Mouse (Mus musculus) heart, embryonic 10.5 days (tissue): ENCODE data around the gene Tti1. TPM values are rescaled to one million over a fixed set of nuclear protein-coding genes. Genes with fewer than 3 reads are reported as not detected.
A peak's percentile ranks its signal among the peaks of the same experiment; 100 is the strongest.

ENCODE experiments used
- DNase-seq: peaks from one replicate; pipeline ENCODE4 v3.0.0-alpha.2; 2017; ENCODE audit warnings: low spot score
- H3K27ac ChIP-seq: fragments of 300-500 bp; sonication (generic); 2 replicates; pipeline ENCODE4 v1.5.1; 2016; ENCODE audit warnings: mild to moderate bottlenecking
- H3K27me3 ChIP-seq: fragments of 300-500 bp; sonication (generic); 2 replicates; pipeline ENCODE4 v1.6.1; 2016; ENCODE audit warnings: mild to moderate bottlenecking; ENCODE audit not compliant: poor library complexity, insufficient read depth, severe bottlenecking
- H3K36me3 ChIP-seq: fragments of 300-500 bp; sonication (generic); 2 replicates; pipeline ENCODE4 v1.6.1; 2016; ENCODE audit warnings: mild to moderate bottlenecking, moderate library complexity
- H3K4me1 ChIP-seq: fragments of 300-500 bp; sonication (generic); 2 replicates; pipeline ENCODE4 v1.6.1; 2016; ENCODE audit warnings: mild to moderate bottlenecking
- H3K4me3 ChIP-seq: fragments of 300-500 bp; sonication (generic); 2 replicates; pipeline ENCODE4 v1.5.1; 2016; ENCODE audit warnings: mild to moderate bottlenecking, moderate library complexity
- H3K9me3 ChIP-seq: fragments of 300-500 bp; sonication (generic); 2 replicates; pipeline ENCODE4 v1.6.1; 2016; ENCODE audit warnings: mild to moderate bottlenecking, moderate library complexity
- WGBS: fragments of 180-500 bp; shearing (Covaris S2); methylation state at CpG from one replicate; pipeline ENCODE4 v1.1.7; 2016; 5-methylcytosine and 5-hydroxymethylcytosine counted together
- polyA plus RNA-seq: library from polyadenylated mRNA; unstranded; fragments of >200 nt; fragmentation: Nextera tagmentation; extraction: Ambion mirVana; gene quantifications from 2 replicates; pipeline ENCODE4 v1.2.1, GENCODE M21; 2016

Tti1 gene
- 30.5 and 35.1 TPM in 2 replicates for polyA plus RNA-seq

DNA sequence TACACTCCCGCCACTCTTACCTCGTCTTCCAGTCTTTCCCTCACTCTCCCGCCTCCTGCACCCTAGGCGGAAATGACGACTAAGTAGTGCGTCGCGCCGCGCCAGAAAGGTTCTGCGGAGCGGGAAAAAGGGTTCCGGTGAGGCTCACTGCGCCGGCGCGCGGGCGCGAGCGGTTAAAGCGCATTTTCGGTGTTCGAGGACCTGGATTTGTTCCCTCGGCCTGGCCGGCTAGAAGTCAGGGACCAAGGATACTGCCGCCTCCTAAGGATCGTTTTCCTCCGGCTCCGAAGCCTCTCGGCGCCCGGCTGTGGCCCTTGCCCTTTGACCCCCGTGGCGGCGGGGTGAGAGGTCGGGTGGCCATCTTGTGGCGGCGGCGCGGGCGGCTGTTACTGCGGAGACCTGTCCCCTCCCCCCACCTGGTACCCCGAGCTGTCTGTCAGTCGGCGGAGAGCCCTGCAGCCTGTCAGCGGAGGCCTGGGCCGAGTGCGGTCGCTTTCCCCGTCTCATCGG lies at the start of gene Tti1, which contains the start of gene Rprd1b:
Gene Tti1, minus strand, starts transcription at position 80 of the 510 bp plus-strand sequence.
Gene Rprd1b, plus strand, starts transcription at position 144 of the 510 bp plus-strand sequence.
- Histone ChIP-seq H3K4me1 (peaks cover 31% of the 10 kb centered on the region), H3K27ac (peak within 1 kb of the TSS; percentile 97), H3K9me3 (no peaks in the 10 kb centered on the region), H3K27me3 (no peaks in the 10 kb centered on the region), H3K4me3 (peak within 1 kb of the TSS; percentile 95), H3K36me3 (no peaks in the 10 kb centered on the region)
- peak; percentile 97 for DNase-seq
- WGBS: under 1% methylated on average over 52 of the region's 52 CpGs

DNA sequence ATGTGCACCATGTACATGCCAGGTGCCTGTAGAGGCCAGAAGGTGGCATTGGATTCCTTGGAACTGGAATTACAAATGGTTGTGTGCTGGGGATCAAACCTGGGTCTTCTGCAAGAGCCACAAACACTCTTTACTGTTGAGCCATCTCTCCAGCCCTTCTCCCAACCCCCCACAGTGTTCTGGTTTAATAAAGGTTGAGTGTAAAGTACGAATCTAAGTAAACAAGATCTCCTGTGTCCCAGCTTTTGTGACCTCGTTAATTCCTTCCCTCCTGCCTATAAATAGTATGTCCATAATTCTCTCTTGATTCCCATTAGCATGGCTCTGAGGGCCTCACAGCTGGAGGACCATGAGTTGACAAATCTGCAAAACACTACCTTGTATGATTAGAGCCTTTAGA lies 49.7 kb upstream of the Tti1 start:
- no peak for DNase-seq
- no peaks in the 10 kb centered on the region for H3K27me3 ChIP-seq
- H3K4me3 ChIP-seq: no peak overlapping the region
- H3K9me3 ChIP-seq: no peaks in the 10 kb centered on the region
- H3K36me3 ChIP-seq: peaks cover 53% of the 10 kb centered on the region
- 88% methylated on average over 2 of the region's 2 CpGs for WGBS
- no peak overlapping the region for H3K27ac ChIP-seq
- peaks cover 9% of the 10 kb centered on the region for H3K4me1 ChIP-seq

DNA sequence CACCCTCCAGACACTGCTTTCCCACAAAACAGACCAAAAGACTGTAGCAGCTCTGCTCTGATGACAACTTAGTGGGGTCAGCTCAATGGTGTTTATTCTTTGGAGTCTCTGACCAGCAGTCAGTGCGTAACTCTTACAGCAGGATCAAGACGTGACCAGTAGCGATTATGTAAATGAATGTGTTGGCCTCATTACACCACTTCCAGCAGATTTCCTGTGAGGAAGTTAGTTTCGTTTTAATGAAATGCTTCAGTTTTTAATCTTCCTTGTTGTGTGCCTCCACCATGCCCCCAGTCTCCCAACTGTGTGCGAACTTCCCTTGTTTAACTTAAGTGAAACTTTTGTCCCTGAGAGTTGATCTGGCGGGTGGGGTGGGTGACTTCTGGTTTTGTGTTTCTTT lies 48.5 kb upstream of the Tti1 start:
- Histone ChIP-seq H3K36me3 (peaks cover 66% of the 10 kb centered on the region), H3K27me3 (no peaks in the 10 kb centered on the region)
- WGBS: 97% methylated on average over 6 of the region's 6 CpGs

DNA sequence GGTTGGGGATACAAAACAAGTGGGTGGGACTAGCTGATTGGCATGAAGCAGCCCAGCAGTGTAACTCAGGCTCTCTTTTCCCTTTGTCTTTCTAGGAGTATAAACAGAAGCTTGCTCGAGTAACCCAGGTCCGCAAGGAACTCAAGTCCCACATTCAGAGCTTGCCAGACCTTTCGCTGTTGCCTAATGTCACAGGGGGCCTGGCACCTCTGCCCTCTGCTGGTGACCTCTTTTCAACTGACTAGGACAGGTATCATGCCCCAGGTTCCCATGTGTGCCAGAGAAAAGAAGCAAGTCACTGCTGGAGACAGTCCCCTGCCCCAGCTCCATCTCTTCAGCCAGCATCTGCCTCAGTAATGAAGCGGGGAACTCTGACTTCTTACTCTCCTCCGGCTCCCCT lies 46.6 kb upstream of the Tti1 start:
- H3K36me3 ChIP-seq: peaks cover 79% of the 10 kb centered on the region
- H3K27me3 ChIP-seq: no peaks in the 10 kb centered on the region
- H3K4me3 ChIP-seq: no peak overlapping the region
- H3K27ac ChIP-seq: no peak overlapping the region
- WGBS: 90% methylated on average over 5 of the region's 5 CpGs
- H3K9me3 ChIP-seq: no peaks in the 10 kb centered on the region
- H3K4me1 ChIP-seq: peaks cover 28% of the 10 kb centered on the region
- no peak for DNase-seq

More for the DNA sequence above, 48.5 kb upstream of the Tti1 start:
- H3K4me3 ChIP-seq: no peak overlapping the region
- H3K9me3 ChIP-seq: no peaks in the 10 kb centered on the region
- H3K4me1 ChIP-seq: peaks cover 16% of the 10 kb centered on the region
- H3K27ac ChIP-seq: no peak overlapping the region
- DNase-seq: no peak

DNA sequence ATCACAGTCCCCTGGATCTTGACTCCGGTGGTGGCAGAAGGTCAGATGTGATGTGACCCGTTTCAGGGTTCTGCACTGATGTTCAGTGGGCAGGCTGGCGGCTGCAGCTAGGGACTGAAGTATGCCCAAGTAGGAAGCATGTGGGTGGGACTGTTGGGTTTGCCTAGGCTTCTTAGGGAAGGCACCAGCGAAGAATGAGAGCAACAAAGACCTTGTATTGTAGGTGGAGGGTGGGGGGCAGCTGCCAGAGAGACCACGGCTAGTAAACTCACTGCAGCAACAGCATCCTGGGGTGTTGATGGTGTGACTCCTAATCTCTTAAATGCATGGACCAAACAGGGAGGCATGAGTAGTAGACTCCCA lies 43.4 kb upstream of the Tti1 start:
- no peak overlapping the region for H3K4me3 ChIP-seq
- peaks cover 36% of the 10 kb centered on the region for H3K4me1 ChIP-seq
- H3K9me3 ChIP-seq: no peaks in the 10 kb centered on the region
- H3K27me3 ChIP-seq: no peaks in the 10 kb centered on the region
- DNase-seq: no peak
- 77% methylated on average over 5 of the region's 5 CpGs for WGBS
- H3K36me3 ChIP-seq: peaks cover 77% of the 10 kb centered on the region
- H3K27ac ChIP-seq: peak overlapping the region; percentile 88

DNA sequence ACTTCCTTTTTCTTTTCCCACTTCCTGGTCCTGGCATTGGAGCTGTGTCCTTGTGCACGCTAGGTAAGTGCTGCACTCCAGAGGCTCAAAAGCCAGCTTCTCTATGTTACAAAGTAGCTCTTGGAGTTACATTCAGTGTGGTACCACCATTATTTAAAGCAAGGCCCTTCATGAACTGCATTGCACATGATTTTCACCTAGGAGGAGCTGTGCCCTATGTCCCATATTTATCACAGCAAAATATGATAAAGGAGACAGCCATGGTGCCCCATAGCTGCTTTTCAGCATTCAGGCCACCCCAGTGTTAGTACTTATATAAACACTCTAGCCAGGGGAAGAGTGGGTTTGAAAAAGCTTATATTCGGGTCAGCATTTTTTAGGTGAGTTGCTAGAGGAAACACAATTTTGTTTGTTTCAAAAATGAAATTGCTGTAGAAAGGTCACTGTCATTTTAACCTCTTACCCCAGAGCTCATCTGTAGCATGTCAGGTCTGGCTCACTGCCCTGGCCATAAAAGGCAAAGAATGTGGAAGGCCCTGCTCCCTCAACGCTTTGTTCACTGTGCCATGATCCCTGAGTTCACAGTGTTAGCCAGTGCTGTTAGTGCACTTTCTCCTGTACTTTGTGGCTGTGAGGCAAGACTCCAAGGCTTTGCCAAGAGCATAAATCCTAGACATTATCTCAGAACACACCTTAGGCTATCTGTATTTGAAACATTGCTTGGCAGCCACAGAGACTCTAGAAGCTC lies 42.8 kb upstream of the Tti1 start:
- no peaks in the 10 kb centered on the region for H3K27me3 ChIP-seq
- H3K36me3 ChIP-seq: peaks cover 71% of the 10 kb centered on the region
- H3K4me1 ChIP-seq: peaks cover 41% of the 10 kb centered on the region
- peak overlapping the region; percentile 88 for H3K27ac ChIP-seq
- no peak for DNase-seq
- WGBS: 60% methylated on average over 3 of the region's 3 CpGs
- no peaks in the 10 kb centered on the region for H3K9me3 ChIP-seq
- H3K4me3 ChIP-seq: no peak overlapping the region

DNA sequence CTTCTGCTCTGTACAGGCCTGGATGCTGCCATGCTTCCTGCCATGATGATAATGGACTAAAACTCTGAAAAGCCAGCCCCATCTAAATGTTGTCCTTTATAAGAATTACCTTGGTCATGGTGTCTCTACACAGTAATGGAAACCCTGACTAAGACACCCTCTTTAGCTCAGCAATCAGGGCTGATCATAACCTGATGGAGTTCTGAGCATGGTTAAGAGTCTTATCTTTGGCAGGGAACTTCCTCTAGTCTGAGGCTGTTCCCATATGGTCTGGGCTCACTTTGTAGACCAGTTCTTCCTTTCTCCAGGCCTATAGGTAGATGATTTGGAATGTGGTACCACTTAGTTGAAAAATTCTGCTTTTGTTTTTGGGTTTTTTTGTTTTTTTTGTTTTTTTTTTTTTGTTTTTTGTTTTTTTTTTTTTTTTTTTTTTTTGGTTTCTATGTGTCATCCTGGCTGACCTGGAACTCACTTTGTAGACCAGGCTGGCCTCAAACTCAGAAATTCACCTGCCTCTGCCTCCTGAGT lies 40.3 kb upstream of the Tti1 start:
- DNase-seq: no peak
- no peak overlapping the region for H3K27ac ChIP-seq
- H3K27me3 ChIP-seq: no peaks in the 10 kb centered on the region
- peaks cover 52% of the 10 kb centered on the region for H3K36me3 ChIP-seq
- no peak overlapping the region for H3K4me3 ChIP-seq
- H3K4me1 ChIP-seq: peaks cover 61% of the 10 kb centered on the region
- no peaks in the 10 kb centered on the region for H3K9me3 ChIP-seq

DNA sequence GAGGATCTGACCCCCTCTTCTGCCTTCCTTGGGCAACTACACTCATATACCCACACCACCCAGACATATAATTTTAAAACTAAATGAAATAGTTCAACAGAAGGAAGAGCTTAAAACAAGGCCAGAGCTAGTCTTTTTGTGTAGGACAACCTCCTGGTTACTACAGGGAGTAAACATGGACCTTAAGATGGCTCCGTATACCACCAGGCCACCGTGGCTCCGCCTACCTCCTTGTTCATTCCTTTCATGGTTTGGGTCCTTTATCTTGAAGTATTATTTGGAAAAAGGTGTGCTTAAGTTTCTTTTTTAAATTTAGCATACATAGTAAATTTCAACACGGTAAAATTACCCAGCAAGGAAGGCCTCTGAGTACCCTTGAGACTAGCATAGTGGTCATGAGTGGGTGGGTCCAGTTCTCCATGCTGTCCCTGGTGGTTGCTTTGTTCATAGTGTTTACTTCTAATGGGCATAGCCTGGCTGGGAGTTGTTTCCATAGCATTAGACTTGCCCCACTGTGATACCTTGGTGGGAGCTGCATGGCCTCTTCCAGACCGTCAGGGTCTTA lies 39.1 kb upstream of the Tti1 start:
- Histone ChIP-seq H3K4me3 (no peak overlapping the region), H3K9me3 (no peaks in the 10 kb centered on the region), H3K36me3 (peaks cover 43% of the 10 kb centered on the region), H3K4me1 (peaks cover 58% of the 10 kb centered on the region), H3K27ac (peak overlapping the region; percentile 84), H3K27me3 (no peaks in the 10 kb centered on the region)
- 90% methylated on average over 5 of the region's 5 CpGs for WGBS
- no peak for DNase-seq

DNA sequence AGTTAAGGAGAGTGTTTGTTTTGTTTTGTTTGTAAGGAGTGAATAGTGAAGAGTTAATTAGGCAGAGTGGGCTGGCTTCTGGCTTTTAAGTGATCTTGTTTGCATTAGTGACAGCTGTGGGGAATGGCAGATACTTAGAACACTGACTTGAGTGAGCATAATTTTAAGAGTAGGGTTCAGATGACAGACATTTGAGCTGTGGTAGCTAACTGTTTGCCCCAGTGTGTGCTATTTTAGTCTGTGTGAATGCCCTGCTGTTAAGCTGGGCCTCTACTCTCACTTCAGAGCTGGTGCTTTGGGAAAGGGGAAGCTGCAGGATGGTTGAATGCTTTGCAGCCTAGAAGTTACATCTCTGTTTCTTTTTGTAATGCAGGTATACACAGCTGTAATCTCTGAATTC lies 38.2 kb upstream of the Tti1 start:
- H3K27me3 ChIP-seq: no peaks in the 10 kb centered on the region
- peaks cover 43% of the 10 kb centered on the region for H3K36me3 ChIP-seq
- H3K27ac ChIP-seq: peak overlapping the region; percentile 84
- H3K4me1 ChIP-seq: peaks cover 51% of the 10 kb centered on the region
- no peak for DNase-seq
- H3K9me3 ChIP-seq: no peaks in the 10 kb centered on the region
- H3K4me3 ChIP-seq: peak overlapping the region; percentile 5

DNA sequence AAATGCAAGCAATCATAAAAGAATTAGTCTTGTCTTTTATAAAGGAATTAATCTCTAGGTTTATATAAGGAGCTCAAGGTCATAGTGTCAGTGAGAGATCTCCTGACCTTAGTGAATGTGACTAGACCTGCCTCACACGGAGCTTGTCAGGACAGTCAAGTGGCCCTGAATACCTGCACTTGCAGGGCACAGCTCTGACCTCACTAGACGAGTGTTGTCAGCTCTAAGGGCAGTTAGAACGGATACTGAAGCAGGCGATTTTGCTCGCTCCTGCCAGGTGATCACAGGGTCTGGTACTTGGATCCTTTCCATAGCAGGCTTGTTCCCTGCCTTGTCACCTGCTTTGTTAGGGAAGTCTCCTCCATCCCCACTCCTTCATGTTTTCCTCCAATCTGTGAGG lies 36.8 kb upstream of the Tti1 start:
- no peaks in the 10 kb centered on the region for H3K9me3 ChIP-seq
- no peaks in the 10 kb centered on the region for H3K27me3 ChIP-seq
- peaks cover 38% of the 10 kb centered on the region for H3K4me1 ChIP-seq
- WGBS: 36% methylated on average over 5 of the region's 5 CpGs
- no peak for DNase-seq
- H3K27ac ChIP-seq: peak overlapping the region; percentile 84
- H3K36me3 ChIP-seq: peaks cover 46% of the 10 kb centered on the region
- no peak overlapping the region for H3K4me3 ChIP-seq

DNA sequence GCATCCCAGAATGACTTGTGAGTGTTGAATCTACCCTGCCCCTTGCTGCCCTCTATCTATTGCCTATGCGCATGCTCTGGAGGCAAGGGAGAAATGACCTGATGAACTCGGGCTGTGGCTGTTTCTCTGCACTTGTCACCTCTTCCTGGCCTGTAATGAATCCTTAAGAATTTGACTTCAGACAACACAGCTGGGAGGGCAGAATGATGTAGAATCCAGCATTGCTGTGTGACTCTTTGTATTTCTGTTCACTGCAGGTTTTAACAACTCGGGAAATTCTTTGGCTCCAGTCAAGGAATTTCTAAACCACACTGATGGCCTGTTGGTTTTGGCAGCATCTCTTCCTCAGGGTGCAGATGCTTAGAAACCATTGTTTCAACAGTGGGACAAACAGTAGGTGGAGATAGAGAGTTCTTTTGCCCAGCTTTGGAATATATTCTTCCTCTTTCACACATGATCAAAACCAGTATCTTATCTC lies 36.4 kb upstream of the Tti1 start:
- no peak for DNase-seq
- 46% methylated on average over 3 of the region's 3 CpGs for WGBS
- Histone ChIP-seq H3K27me3 (no peaks in the 10 kb centered on the region), H3K36me3 (peaks cover 51% of the 10 kb centered on the region), H3K4me3 (no peak overlapping the region), H3K4me1 (peaks cover 38% of the 10 kb centered on the region), H3K27ac (peak overlapping the region; percentile 84), H3K9me3 (no peaks in the 10 kb centered on the region)

DNA sequence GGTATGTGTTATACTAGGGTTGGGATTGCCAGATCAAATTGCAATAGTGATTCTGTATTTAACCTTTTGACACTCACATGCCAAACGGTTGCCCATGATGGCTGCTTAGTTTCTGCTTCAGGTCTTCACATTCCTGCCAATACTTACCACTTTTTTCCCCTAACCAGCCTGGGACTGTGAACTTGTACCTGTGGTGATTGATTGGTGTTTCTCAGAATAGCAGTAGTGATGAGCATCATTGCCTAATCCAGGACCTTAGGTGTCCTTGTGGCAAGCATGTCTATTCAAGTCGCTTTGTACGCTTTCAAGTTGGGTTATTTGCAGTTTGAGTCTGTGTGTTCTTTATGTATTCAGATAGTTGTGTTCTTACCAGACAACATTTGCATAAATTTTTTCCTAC lies 34.8 kb upstream of the Tti1 start:
- no peaks in the 10 kb centered on the region for H3K9me3 ChIP-seq
- peaks cover 60% of the 10 kb centered on the region for H3K36me3 ChIP-seq
- H3K27ac ChIP-seq: no peak overlapping the region
- H3K4me3 ChIP-seq: no peak overlapping the region
- peaks cover 38% of the 10 kb centered on the region for H3K4me1 ChIP-seq
- 93% methylated on average over 3 of the region's 3 CpGs for WGBS
- no peaks in the 10 kb centered on the region for H3K27me3 ChIP-seq
- DNase-seq: no peak

DNA sequence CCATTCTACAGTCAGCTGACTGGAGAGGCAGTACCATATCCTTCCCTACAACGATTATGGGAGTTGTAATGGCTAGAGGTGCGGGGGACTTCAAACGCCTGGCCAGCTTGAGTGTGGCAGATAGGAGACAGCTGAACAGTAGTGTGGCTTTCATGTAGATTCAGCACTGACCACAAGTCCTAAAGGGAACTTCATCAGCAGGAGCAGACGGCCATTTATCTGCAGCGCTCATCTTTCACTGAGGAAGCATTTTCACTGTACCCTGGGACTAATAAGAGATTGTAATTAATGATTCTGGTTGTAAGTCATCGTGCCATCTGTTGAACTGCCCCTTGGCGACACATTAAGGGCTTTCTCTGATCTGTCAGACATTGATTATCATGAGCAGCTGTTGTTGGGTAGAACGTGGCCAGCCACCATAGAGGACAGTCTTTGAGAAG lies 31.5 kb upstream of the Tti1 start:
- Histone ChIP-seq H3K36me3 (peaks cover 76% of the 10 kb centered on the region), H3K27ac (no peak overlapping the region; the same call in 1 of the 2 replicates), H3K4me1 (peaks cover 8% of the 10 kb centered on the region), H3K27me3 (no peaks in the 10 kb centered on the region), H3K4me3 (no peak overlapping the region), H3K9me3 (no peaks in the 10 kb centered on the region)
- WGBS: 73% methylated on average over 8 of the region's 8 CpGs
- DNase-seq: no peak
